Mouse (Mus musculus) CH12.LX (cell line): ENCODE data around the gene Kcnip4.

Experiments
- EP300 ChIP-seq: IDR thresholded peaks from 2 replicates; pipeline ENCODE4 v1.6.1; 2011; ENCODE audit warnings: low read length, improper control_type of control experiment
- JUN ChIP-seq: IDR thresholded peaks from 2 replicates; pipeline ENCODE4 v1.6.1; 2011; ENCODE audit warnings: low read depth, mild to moderate bottlenecking, low read length, improper control_type of control experiment, moderate library complexity; ENCODE audit not compliant: insufficient read depth
- NRF1 ChIP-seq: IDR thresholded peaks from 2 replicates; pipeline ENCODE4 v1.6.1; 2014; ENCODE audit warnings: low read depth, mild to moderate bottlenecking, inconsistent platforms, low read length, improper control_type of control experiment, moderate library complexity

DNA sequence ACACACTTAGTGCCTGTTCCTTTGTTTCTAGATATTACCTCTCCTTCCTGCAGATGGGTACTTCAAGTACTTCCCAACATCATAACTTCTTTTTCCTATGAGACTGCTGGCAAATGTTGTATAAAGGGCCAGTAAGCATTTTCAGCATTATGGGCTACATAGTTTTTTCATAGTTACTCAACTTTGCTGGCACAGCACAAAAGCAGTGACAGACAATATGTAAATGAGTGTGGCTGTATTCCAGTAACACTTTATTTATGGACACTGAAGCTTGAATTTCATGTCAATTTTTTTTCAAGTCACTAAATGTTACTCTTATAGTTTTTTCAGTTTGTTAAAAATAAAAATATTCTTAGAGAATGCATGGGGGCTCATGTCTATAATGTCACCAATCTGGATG lies 105.0 kb downstream of the Kcnip4 start:
- TF ChIP-seq EP300 (no peak), NRF1 (no peak), JUN (no peak)
